Mouse (Mus musculus): ENCODE measurements around the gene C1qtnf7. TPM values are rescaled to one million over a fixed set of nuclear protein-coding genes. Genes with fewer than 3 reads are reported as not detected.

C1qtnf7 gene
- polyA plus RNA-seq, 1 experiment from 2014 or later: 0.26 TPM

- H3K27me3 ChIP-seq (ENCODE audit: poor library complexity, severe bottlenecking): no peaks in the 10 kb centered on the region
- WGBS: 10% methylated on average over 19 of the region's 19 CpGs
- H3K4me1 ChIP-seq: peaks cover 43% of the 10 kb centered on the region
- H3K27ac ChIP-seq: peak within 1 kb of the TSS; percentile 84
- no peaks in the 10 kb centered on the region for H3K9me3 ChIP-seq
- H3K4me3 ChIP-seq: peak within 1 kb of the TSS; percentile 49
- peak; percentile 74 for DNase-seq (ENCODE audit: extremely low spot score, low spot score)
- H3K36me3 ChIP-seq (replicated peaks): no peaks in the 10 kb centered on the region
Observed at GRCm38 (mm10) chr5:43661997-43662961, 146.9 kb downstream of the C1qtnf7 start, which contains the start of gene Cc2d2a. Gene Cc2d2a (plus strand): TSS chr5:43662346.

- H3K4me3 ChIP-seq: peak overlapping the region; percentile 49; the same call in 1 of the 2 replicates
- WGBS: 64% methylated on average over 6 of the region's 6 CpGs
- no peak for DNase-seq (ENCODE audit: extremely low spot score, low spot score)
Observed at GRCm38 (mm10) chr5:43663531-43663930, 148.2 kb downstream of the C1qtnf7 start.

DNA sequence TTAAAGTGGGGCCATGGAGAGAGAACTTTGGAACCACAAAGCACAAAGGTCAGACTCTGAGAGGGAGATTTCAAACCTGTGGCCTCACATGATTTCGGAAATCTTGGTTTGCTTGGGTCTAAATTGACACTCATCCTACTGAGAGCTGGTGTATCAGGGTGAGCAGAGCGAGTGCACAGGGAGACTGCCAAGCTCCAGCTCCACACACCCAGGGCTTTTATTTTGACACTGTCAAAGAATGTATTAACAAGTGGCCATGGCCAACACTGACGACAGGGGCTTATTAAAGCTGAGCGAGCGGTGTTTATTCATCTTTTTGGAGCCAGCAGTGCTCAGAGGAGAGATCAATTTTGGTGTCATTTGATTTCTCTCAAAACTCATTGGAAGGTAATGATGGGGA lies 149.8 kb downstream of the C1qtnf7 start:
- Histone ChIP-seq H3K36me3 (replicated peaks) (no peaks in the 10 kb centered on the region), H3K27ac (peak overlapping the region; percentile 62; the same call in 1 of the 2 replicates)

More at GRCm38 (mm10) chr5:43663531-43663930, 148.2 kb downstream of the C1qtnf7 start:
- Histone ChIP-seq H3K36me3 (replicated peaks) (no peaks in the 10 kb centered on the region), H3K27me3 (ENCODE audit: poor library complexity, severe bottlenecking) (no peaks in the 10 kb centered on the region), H3K27ac (peak overlapping the region; percentile 84), H3K9me3 (no peaks in the 10 kb centered on the region), H3K4me1 (peaks cover 43% of the 10 kb centered on the region)

More for the DNA sequence above, 149.8 kb downstream of the C1qtnf7 start:
- Histone ChIP-seq H3K27me3 (ENCODE audit: poor library complexity, severe bottlenecking) (no peaks in the 10 kb centered on the region), H3K4me3 (peak overlapping the region; percentile 36), H3K4me1 (peaks cover 43% of the 10 kb centered on the region), H3K9me3 (no peaks in the 10 kb centered on the region)
- DNase-seq (ENCODE audit: extremely low spot score, low spot score): peak; percentile 25
- WGBS: 23% methylated on average over 5 of the region's 5 CpGs

Other genes starting within 250 kb of the C1qtnf7 start
- 9.3 and 9.8 TPM in 2 replicates for gene Cc2d2a, start 146.8 kb downstream of the C1qtnf7 start, polyA plus RNA-seq (2016; fragmentation: Nextera tagmentation; extraction: Ambion mirVana)